Mouse (Mus musculus) ovary, postnatal 14 days (tissue): Measurements from ENCODE around the gene Epop.

Source experiments
- DNase-seq: peaks from one replicate; pipeline ENCODE4 v3.0.0; 2022; ENCODE audit warnings: low spot score

The Epop gene

DNA sequence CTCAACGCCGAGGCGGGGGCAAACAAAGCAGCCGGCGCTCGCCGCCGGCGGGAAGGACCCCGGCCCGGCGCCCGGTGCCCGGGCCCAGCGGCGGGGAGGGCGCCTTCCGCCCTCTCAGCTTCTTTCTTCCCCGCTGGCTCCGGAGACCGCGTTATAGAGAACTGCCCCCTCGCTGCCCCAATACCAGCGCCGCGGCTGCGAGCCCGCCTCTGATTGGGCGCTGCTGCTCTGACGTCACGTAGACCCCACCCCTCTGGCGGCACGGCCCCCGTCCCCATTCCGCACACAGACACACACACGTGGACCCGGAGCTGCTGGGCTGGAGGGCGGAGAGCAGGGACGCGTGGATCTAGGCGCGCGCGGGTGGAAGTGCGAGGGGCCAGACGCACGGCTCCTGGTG lies at the start of gene Epop:
Gene Epop, minus strand, starts transcription at position 127 of the 400 bp plus-strand sequence.
- DNase-seq: peak; percentile 79

DNA sequence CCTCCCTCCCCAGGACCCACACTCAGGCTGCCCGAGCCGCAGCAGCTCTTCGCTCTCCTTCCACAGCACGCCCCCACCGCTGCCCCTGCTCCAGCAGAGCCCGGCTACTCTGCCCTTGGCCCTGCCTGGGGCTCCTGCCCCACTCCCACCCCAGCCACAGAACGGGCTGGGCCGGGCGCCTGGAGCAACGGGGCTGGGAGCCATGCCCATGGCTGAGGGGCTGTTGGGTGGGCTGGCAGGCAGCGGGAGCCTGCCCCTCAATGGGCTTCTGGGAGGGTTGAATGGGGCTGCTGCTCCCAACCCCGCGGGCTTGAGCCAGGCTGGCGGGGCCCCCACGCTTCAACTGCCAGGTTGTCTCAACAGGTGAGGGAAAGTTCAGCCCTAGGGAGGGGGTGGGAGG lies 48.8 kb upstream of the Epop start:
- no peak for DNase-seq

DNA sequence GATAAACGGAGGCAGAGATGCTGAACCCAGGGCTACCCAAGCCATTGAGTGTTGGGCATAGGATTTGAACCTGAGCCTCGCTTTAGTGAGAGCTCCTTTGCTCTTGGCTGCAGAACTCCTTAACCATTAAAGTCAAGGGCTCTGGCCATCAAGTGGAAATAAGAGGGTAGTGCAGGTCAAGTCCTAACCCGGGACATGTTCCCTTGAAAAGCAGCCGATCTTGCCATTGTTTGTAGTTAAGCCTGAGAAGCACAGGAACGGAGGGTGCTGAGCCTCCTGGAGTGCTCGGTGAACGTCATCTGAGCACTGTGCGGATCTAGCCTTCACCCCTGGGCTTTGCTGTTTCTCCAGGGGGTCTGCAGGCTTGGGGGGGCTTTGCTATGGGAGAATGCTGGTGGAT lies 48.3 kb upstream of the Epop start:
- DNase-seq: no peak

DNA sequence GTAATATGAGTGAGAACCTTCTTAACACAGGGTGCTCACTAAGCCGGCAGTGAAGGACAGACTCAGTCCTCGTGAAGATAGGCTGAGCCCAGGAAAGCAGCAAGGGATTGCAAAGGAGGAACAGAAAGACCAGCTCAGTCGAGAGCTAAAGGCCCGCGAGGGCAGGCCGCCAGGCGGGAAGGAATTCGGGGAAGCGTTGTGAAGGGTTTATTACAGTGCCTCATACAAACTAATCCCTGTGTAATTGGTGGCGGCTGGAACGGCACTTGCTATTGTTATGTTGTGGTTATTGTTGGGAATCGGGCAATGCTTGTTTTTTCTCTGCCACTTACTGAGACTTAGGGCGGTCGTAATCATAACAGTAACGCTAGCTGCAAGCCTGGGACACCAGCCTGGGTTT lies 47.9 kb upstream of the Epop start:
- DNase-seq: no peak

DNA sequence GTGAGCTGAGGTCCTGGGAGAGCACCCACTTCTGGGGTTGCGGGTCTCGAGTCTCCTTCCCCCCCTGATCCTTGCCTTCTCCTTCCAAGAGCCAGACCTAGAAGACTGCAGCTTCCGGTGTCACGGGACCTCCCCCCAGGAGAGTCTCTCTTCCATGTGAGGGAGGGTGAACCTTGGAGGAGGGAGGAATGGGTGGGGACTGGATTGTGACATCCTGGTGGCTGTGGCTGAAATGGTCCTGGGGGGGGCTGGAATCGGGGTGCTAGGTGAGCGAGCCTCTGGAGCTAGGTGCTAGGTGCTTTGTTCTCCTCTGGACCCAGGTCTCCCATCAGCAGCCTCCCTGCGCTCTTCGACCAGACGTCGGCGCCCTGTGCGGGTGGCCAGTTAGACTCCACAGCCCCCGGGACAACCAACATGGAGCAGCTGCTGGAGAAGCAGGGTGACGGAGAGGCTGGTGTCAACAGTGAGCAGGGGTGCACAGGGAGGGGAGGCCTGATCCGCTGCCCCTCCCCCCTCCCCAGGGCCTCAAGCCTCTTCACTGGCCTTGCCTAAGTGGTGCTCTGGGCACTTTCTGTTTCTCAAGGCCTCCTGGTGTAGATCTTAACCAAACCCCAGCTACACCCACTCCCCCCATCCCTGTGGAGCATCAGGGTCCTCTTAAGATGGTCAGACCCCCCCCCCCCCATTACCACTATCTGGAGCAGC lies 46.7 kb upstream of the Epop start:
- DNase-seq: no peak

DNA sequence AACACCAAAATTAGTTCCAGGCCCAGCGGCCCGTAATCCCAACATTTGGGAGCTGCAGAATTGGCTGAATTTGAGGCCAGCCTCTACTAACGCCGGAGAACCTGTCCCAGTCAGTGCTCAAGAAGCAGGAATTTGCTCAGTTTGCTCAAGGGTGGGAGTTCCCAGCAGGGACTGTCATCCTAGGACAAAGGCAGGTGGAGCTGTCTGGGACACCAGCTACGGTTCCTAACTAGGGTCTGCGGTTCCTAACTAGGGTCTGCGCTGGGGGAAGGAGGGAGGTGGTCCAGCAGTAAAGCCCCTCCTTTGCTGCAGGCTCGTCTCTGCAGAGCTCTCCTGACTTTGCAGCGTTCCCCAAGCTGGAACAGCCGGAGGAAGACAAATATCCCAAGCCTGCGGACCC lies 43.6 kb upstream of the Epop start:
- no peak for DNase-seq

DNA sequence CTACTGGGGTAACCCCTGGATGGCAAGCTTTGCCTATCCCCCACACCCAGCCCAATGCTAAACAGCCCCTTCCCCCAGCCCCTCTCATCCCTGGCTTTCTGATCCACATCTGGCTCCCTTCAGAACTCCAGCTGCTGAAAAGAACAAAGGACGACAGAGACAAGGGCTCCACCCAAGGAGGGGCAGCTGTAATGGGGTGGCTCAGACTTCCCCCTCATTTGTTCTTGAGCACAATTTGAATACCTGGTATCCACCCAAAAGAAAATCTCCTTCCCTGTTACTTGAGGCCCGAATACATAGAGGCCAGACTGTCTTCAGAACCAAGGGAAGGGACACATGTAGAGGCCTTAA lies 41.6 kb upstream of the Epop start:
- DNase-seq: no peak

DNA sequence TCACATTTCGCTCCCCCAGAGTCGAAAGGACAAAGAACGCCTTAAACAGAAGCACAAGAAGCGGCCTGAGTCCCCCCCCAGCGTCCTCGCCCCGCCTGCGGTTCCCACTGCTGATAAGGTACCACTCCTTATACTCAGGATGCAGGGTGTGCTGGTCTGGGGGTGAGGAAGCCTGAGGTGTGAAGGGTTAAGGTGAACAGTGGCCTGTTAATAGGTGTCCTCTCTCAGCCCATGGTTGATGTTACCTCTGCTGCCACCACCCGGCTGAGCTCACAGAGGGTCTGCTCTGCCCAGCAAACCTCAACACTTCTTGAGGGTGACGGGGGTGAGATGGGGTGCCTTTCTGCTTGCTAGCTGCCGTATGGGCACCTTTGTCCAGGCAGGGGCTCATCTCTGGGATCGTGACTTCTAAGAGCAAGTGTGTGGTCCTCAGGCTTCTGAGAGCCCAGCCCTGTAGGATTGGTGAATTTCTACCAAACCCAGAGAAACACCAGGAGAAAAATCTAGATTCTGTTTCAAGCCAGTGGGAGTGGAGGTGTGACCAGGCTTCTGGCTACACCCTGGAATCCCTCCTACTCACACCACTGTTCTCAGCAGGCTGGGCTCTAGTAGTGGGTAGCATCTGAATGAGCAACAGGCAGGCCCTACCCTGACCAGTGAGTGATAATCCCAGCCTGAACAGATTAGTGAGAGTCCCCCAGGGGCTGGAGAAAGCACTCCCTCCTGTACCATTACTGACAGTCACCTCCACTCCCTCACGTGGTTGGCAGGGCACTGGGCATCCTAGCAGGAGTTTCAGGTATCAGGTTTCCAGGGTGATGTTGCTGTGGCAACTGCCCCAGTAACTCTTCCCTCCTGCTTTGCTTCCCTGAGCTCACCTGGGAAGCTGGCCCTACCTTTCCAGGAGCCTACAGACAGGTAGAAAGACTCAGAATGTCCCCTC lies 41.0 kb upstream of the Epop start:
- no peak for DNase-seq

DNA sequence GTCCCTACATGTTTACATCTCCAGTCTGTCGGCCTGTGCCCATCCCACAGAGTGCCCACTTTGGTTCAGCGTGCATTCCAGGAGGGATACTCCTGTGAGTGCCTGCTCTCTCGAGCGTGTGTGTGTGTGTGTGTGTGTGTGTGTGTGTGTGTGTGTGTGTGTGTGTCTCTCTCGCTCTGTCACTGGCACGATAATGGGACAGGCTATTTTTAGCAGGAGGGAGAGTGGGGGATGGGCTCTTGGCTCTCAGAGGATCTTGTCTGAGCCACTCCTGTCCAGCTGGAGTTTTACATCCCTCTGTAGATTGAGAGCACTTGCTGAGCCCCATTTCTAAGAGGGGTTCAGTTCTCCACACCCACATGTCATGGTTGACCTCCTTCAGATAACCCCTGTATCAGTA lies 40.3 kb upstream of the Epop start:
- DNase-seq: no peak

DNA sequence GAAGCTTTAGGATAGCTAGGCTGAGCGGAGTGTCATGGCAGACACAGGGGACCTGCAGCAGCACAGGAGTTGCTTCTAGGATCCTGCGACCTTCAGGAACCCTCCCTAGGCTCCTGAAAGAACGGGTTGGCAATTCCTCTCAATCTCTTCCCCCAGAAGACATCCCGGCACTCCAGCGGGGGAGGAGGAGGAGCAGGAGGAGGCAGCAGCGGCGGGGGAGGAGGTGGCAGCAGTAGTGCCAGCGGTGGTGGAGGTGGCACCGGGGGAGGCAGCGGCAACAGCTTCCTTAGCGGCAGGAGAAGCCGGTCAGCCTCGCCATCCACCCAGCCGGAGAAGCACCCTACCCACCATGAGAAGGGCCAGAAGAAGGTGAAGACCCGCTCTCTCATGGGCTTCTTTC lies 39.8 kb upstream of the Epop start:
- no peak for DNase-seq

DNA sequence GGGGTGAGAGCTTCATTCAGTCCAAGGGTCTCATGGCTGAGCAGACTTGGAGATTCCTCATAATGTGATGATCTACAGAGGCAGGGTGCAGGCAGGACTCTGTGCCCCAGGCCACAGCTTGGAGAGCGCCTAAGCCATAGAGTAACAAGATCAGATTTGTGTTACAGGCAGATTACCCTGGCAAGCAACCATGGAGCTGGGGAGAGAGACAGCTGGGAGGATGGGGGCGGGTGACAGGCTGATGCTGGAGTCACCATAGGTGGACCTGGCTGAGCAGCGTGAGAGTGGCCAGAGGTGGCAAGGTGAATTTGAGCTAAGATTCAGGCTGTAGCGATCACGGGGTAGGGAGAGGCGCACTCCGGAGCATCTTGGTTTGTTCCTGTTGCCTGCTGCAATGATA lies 38.7 kb upstream of the Epop start:
- DNase-seq: no peak

DNA sequence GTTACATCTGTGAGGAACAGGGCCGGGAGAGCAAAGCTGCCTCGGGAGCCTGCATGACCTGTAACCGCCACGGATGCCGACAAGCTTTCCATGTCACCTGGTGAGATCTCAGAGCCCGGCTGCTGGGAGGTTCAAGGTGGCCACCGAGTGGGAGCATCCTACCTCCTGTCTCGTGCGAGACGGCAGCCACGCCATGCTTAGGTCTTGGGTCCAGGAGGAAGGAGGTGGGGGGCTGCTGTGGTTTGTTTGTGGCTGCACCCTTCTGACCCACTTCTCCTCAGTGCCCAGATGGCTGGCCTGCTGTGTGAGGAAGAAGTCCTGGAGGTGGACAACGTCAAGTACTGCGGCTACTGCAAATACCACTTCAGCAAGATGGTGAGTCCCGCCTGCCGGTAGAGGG lies 37.3 kb upstream of the Epop start:
- DNase-seq: no peak

DNA sequence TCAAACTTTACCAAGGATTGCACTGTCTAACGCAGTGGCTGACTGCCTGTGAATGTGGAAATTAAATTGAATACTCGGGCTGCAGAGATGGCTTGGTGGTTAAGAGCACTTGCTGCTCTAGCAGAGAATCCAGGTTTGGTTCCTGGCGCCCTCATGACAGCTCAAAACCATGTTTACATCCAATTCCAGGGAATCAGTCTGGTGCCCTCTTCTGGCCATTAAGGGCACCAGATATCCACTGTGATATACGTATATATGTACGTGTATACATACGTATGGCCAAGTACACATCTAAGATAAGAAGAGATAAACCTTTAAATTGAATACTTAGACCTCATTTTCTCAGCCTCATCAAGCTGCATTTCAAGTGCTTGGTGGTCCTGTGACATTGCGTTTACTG lies 36.7 kb upstream of the Epop start:
- DNase-seq: no peak

DNA sequence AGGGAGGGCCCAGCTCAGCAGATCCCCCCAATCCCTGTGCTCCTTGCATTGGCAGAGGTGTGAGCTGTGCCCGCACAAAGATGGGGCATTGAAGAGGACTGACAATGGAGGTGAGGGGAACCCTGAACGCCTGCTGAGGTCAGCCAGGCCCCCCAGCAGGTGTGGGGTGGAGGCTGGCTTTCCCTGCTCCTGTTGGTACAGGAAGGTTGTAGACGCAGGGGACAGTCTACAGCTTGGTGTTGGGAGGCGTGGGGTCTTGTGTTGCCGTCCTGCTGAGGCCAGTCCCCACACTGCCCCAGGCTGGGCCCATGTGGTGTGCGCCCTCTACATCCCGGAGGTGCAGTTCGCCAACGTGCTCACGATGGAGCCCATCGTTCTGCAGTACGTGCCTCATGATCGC lies 35.9 kb upstream of the Epop start:
- no peak for DNase-seq

DNA sequence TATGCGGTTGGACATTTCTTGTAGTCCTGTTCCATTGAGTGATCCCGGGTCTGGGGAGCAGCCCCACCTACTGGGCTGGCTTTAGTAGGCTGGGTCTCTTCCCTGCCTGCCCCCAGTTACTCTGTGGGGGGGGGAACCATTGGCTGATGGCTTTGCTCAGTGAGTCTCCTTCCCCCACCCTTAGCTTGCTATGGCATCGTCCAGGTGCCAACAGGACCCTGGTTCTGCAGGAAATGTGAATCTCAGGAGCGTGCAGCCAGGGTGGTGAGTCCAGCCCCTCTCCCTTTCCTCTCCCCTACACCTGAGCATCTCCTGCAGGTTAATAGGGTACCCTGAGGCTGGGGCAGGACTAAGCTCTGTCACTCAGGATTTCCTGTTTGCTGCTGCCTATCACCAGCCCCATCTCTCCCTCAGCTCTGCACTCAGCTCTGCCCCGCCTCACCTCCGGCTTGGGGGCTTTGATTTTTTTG lies 35.3 kb upstream of the Epop start:
- DNase-seq: no peak

DNA sequence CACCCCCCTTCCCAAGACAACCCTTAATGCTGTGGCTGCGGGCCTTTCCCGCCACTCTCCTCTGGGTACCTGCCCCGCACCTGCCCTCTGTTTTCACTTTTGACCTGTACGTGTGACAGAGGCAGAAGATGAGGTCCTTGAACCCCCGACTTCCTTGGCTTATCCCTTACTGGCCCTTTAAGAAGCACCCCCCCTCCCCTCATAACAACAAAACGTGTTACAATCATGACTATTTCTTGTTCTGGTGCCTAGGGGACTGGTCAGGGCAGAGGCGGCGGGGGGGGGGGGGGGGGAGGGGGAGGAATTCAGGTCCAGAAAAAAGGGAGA lies 34.8 kb upstream of the Epop start:
- DNase-seq: no peak

DNA sequence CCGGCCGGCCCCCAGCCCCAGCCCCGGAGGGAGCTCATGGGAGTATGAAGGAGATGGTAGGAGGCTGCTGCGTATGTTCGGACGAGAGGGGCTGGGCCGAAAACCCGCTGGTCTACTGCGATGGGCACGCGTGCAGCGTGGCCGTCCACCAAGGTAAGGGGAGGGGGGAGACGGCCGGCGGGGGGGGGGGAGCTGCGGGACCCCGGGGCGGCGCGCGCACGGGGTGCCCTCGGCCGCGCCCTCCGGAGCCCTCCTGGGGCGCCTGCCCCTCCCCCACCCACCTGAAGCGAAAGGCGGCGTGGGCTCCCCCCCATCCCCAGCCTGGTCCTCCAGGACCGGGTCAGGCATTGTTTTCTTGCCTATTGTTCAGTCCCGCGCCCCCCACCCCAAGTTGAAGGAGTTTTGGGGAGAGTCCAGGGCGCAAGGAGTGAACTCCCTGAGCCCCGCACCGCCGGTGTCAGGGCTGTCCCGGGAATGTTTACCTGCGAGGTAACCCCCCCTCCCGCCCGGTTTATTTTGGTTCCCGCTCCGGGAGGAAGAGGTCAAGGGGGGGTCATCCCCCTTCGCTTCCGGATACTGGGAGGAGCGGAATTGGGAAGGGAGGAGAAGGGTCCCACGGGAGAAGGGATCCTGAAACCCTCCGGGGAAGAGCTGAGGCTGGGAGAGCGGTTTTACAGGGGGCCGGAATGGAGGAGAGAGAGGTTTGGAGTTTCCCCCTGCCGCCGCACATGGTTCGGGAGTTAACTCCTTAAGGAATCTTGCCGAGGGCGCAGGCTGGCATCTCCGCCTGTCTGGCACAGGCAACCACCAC lies 34.2 kb upstream of the Epop start:
- no peak for DNase-seq

DNA sequence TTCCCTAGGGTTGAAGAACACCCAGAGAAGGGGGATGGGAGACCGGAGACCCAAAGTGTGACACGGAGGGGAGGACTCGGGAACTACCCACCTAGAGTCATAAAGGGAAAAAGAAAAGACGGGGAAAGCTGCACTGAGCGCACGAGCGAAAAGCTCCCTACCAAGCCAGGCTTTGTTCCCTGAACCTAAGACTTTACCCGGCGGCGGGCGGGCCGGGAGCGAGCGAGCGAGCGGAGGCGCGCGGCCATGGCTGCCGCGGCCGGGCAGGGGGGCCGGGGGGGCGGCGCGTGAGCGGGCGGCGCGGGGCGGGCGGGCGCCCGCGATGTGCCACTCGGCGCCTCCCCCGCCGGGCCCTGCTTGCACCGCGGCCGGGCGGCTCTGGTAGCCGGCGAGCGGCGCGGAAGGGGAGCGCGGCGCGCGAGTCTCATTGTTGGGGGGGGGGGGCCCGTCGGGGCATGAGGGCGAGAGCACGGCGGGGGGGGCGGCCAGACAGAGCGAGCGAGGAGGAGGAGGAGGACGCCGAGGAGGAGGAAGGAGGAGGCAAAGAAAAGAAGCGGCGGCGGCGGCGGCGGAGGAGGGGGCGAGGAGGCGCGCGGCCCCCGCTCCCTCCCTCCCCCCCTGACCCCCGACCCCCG lies 33.5 kb upstream of the Epop start, which contains the start of gene Mllt6:
Gene Mllt6, plus strand, starts transcription at position 522 of the 635 bp plus-strand sequence.
- no peak for DNase-seq

DNA sequence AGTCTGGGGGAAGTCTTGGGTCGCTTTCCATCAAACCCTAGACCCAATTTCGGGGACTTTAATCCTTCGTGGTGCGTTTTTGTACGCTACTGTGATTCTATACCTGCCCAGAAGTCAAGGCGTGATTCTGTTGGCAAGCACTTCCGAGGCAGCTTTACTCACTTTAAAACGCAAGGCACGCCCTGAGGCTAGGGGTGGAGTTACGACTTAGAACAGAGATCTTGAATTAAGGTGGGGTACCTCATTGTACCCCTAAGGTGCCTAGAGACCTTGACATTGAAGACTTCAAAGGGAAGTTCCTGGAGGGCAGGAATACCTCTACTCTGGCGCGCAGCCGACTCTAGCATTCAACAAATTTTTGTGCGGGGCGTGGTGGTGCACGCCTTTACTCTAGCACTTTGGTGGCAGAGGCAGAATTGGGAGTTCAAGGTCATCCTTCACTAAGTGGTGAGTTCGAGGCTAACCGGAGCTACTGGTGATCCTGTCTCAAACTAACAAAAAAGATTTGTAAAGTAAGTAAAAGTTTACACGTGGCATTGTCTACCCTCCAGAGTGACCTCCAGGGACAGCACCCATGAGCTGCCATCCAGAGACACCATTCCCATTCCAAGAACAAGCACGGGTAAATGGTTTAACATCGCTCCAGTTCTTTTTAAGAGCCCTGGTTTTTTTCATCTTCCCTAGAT lies 32.8 kb upstream of the Epop start:
- DNase-seq: no peak

DNA sequence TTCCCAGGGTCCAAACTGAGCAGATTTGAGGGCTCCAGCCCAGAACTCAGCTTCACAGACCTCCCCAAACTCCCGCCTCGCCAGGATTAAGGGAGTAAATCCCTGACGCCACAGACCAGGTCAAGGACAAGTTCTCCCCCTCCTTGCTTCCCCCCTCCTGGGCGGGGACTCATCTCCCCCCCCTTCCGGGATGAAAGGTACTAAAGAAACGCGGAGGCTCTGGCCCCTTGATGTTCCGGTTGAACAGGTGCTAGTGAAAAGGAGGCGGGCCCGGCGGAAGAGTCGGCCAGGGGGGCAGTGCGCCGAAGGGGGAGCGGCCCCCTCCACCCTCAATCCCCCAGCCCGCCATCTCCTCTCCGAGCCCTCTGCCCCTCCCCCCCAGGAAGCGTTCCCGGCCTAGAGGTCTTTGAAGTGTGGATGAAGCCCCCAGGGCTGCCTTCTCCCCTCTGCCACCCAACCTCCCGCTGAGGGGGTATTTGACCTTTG lies 32.2 kb upstream of the Epop start:
- DNase-seq: no peak
